Mouse (Mus musculus) right cerebral cortex, postnatal 4 days (tissue): ENCODE results near the gene Insr.
A peak's percentile ranks its signal among the peaks of the same experiment; 100 is the strongest.
"Not testable (repeated sequence)": the region's sequence is repeated elsewhere in the genome, so short reads cannot be mapped to it uniquely, and the experiment has no call there.

Experiments used
- DNase-seq: peaks from one replicate; pipeline ENCODE4 v3.0.0-alpha.2; 2022

Gene Insr

GRCm38 (mm10) chr8:3230118-3231060 is 49.0 kb downstream of the Insr start:
- DNase-seq = no peak

- DNase-seq = no peak
These were observed 52.0 kb downstream of the Insr start for GRCm38 (mm10) chr8:3227423-3227822.

GRCm38 (mm10) chr8:3225731-3226130 is 53.7 kb downstream of the Insr start:
- no peak for DNase-seq

DNA sequence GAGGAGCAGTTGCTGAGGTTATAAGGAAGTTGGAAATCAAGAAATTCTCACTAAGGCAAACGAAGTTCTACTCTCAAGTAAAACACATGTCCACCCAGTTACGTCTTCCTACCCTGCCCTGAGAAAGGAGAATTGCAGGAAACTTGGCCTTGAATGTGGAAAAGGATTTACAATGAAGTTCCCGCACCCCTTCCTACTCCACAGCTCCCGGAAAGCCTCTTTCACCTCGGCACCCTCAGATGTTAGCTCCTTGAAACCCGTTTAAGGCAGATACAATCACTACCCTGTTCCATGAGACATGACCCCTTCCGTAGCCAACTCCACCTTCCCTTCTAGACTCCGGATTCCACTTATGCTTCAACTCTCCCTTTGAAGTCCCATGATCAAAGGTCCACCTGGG is 54.2 kb downstream of the Insr start:
- DNase-seq = no peak

- DNase-seq = no peak
These were observed 56.8 kb downstream of the Insr start for GRCm38 (mm10) chr8:3222636-3222965.

GRCm38 (mm10) chr8:3221960-3222635 is 57.3 kb downstream of the Insr start:
- DNase-seq = no peak

- DNase-seq = peak; percentile 84
These were observed 58.1 kb downstream of the Insr start for GRCm38 (mm10) chr8:3221047-3221959.

DNA sequence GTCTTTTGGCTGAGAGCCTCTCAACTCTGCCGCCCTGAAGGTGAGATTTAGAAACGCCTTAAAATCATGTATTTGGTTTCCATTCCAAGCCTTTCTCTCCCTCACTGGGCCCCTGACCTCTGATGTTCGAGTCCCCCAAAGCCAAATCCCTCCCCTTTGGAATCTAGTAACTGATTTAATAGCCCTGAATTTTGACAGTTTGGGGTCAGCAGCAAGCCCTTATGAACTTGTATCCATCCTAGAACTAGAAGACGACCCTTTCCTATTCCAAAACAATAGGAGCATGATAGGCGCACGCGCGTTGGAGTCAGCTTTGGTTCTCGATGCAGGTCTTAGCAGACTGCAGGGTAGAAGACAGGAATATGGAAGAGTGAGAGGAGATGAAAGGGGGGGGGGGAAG is 58.9 kb downstream of the Insr start:
- peak; percentile 43 for DNase-seq

DNA sequence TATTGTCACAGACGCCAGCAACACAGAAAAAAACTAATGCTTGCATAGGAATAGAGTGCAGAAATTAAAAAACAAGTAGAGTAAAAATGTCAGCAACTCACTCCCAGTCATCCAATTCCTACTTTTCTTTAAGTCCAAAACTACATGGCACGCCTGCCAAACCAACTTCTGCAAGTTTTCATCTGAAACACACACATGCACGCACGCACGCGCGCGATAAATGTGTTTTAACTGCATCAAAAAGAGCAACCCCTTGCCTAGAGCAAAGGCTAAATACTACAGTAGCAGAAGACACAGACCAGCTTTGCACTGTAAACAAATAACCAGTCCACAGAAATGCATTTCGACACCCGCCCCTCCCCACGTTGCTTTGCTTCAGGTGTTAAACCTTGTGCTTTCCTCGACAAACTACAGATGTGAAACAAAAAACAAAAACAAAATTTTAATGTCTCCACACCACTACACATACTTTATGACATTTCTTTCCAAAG is 59.5 kb downstream of the Insr start:
- peak; percentile 11 for DNase-seq

GRCm38 (mm10) chr8:3219266-3219665 is 60.2 kb downstream of the Insr start:
- no peak for DNase-seq

DNA sequence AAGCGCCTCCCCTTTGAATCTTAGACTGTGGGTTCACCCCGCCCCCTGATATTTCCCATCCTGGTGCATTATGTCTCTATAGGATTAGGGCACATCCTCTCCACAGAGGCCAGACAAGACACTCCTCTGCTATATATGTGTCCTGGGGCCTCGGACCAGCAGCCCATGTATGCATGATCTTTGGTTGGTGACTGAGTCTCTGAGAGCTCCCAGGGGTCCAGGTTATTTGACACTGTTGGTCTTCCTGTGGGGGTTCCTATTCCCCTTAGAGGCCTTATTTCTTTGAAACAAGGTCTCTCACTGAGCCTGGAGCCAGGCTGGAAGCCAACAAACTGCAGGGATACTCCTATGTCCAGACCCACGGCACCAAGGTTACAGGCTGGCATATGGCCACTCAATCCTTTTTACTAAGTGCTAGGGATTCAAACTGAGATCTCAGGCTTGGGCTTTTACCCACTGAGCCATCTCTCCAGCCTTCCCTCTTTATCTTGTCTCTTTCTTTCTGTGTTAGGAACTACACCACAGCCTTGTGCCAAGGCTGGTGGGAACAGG is 62.8 kb downstream of the Insr start:
- no peak for DNase-seq

DNA sequence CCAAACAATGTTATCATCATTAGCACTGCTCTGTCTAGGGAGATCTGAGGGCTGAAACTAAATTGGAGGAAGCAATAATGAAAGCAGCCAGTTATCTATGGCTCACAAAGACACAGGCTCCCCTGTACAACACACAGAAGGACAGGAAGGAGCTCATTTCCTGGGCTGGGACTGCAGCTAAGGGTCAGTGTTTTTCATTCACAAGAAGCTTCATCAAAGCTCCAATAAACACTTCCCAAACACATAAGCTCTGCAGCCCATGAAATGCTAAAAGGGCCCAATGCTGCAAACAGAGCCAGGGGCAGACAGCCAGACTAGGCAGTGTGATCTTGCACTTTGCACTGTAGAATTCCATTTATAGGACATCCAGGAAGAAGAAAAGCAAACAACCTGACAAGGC is 63.9 kb downstream of the Insr start:
- no peak for DNase-seq

- DNase-seq = no peak
These were observed 64.8 kb downstream of the Insr start for GRCm38 (mm10) chr8:3214601-3215000.

- no peak for DNase-seq
These were observed 68.0 kb downstream of the Insr start for GRCm38 (mm10) chr8:3211456-3211855.

- no peak for DNase-seq
These were observed 69.5 kb downstream of the Insr start for GRCm38 (mm10) chr8:3209960-3210359.

- DNase-seq = no peak
These were observed 70.1 kb downstream of the Insr start for GRCm38 (mm10) chr8:3209268-3209667.

DNA sequence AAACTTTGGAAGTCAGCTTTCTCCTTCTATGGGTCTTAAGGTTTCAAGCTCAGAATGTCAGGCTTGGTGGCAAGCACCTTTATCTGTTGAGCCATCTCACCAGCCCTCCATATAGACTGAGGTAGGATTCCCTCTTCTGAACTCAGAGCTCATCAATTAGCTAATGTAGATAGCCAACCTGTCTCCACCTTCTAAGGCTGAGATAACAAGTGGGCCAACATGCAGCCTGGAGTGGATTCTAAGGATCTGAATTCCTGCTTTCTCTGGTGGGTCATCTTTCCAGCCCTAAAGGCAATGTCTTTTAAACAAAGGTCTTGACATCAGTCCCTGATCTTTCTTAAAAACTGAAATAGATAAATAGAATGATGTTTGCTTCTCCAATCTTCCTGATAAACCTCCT is 70.7 kb downstream of the Insr start:
- no peak for DNase-seq

DNA sequence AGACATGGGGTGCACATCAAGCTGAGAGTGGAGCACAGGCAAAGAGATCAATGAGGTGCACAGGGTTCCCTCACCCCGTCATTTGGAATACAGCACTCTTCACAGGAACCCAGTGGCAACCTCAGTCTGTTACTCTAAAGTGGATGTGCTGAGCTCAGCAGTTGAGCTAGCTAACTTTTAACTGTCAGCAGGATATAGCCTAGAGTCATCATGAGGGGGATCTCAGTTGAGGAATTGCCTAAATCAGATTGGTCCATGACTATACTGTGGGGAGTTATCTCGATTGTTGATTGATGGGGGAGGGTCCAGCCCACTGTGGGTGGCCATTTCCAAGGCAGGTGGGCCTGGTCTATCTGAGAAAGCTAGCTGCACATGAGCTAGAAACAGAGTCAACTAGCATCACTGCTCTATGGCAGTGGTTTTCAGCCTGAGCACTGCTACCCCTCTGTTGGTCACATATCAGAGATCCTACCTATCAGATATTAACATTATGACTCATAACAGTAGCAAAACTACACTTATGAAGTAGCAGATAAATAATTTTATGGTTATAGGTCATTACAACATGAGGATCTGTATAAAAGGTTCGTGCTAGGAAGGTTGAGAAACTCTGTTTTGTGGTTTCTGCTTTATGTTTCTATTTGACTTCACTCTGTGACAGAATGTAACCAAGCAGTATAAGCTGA is 74.5 kb downstream of the Insr start:
- DNase-seq = no peak

DNA sequence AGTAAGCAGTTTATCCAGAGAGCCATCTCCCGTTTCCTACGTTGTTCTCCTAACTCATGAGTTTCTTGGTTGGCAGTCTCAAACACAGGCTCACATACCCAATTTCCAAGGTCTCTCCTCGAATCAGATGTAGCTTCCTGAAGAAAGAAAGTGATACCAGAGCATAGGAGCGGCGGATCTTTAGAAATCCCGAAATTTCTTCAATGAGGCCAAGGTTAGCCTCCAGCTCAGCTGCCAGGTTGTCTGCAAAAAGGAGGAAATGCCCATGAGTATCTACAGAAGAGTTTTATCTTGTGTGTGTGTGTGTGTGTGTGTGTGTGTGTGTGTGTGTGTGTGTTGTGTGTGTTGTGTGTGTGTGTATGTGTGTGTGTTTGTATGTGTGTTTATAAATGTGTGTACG is 76.6 kb downstream of the Insr start:
- no peak for DNase-seq

- not testable (repeated sequence) for DNase-seq
These were observed 85.1 kb downstream of the Insr start for GRCm38 (mm10) chr8:3194297-3194696.

DNA sequence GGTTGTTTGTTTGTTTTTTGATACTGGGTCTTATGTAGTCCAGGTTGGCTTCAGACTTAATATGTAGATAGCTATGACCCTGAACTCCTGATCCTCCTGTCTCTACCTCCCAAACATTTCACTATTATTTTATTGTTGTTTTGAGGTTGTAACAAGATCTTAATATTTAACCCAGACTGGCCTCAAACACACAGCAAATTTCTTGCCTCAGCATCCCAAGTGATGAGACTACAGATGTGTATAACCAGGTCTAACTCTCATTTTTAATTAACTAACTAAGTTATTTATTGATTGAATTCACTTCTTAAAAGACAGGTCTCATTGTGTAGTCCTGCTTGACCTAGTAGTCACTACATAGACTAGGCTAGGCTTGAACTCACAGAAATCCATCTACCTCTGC is 88.4 kb downstream of the Insr start:
- no peak for DNase-seq

GRCm38 (mm10) chr8:3187456-3187855 is 92.0 kb downstream of the Insr start:
- no peak for DNase-seq
